Comparison of ENCODE assay signal across 10 mouse cellular contexts in the genomic region with DNA sequence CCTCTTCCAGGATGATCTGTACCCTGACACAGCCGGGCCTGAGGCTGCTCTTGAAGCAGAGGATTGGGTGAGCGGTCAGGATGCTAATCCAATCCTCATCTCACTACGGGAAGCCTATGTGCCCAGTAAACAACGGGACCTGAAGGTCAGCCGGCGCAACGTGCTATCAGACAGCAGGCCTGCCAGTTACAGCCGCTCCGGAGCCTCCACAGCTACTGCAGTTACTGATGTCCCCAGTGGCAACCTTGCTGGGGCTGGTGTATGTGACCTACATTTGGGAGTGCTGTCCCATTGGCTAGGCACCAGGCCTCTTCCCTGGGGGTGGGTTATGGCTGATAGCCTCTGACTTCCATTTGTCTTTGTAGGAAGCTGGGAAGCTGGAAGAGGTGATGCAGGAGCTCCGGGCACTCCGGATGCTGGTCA. TPM values are rescaled to one million over a fixed set of nuclear protein-coding genes. Genes with fewer than 3 reads are reported as not detected.
DNase-seq lines count a peak whose midpoint lies in the region; ATAC-seq and TF ChIP-seq lines count a peak whose summit lies in the region.
"Had no signal": no experiment of that assay in that cellular context is flagged by ENCODE, and none has a peak within 500 bp of the region (broad histone marks: within the 10 kb centered on the region; RNA-seq: fewer than 3 reads in every experiment).

TSS of gene Ptprcap (plus strand) at position 373 of the 423 bp plus-strand sequence.

- H3K4me2 ChIP-seq in kidney, embryonic 15.5 days = no peak within 1 kb of the TSS
- H3K4me2 ChIP-seq in liver, embryonic 14.5 days (ENCODE audit: low read depth) = no peak within 1 kb of the TSS; the same call in 1 of the 2 replicates
- H3K4me2 ChIP-seq: stomach, embryonic 15.5 days had no signal

- WGBS in kidney, embryonic 15.5 days = 77% methylated on average over 11 of the region's 11 CpGs
- 73% methylated on average over 11 of the region's 11 CpGs for WGBS in liver, embryonic 14.5 days (ENCODE audit: insufficient replicate concordance)

- no peak for DNase-seq in kidney, adult 8-10 months
- DNase-seq in MN1 (ENCODE audit: low spot score) = peak; percentile 51
- DNase-seq in cerebellum, postnatal 14 days = peak; percentile 68 to 78
- no peak for DNase-seq in liver, embryonic 14.5 days (ENCODE audit: low read depth in 3 of 3, low spot score in 3 of 3)
- DNase-seq in adrenal gland, adult 8-10 months = no peak
- no peak for DNase-seq in left cerebral cortex, postnatal 36 days (ENCODE audit: low spot score in 2 of 2)
- DNase-seq in urinary bladder, postnatal 4 days (ENCODE audit: low spot score in 2 of 2) = no peak

- peaks cover 70% of the 10 kb centered on the region for H3K36me3 ChIP-seq in kidney, embryonic 15.5 days
- peaks cover 9% of the 10 kb centered on the region for H3K36me3 ChIP-seq in liver, embryonic 14.5 days (replicated peaks; ENCODE audit: control insufficient read depth, insufficient read depth, low read depth)

- H3K9me3 ChIP-seq in kidney, embryonic 15.5 days (replicated peaks) = no peaks in the 10 kb centered on the region
- no peaks in the 10 kb centered on the region for H3K9me3 ChIP-seq in liver, embryonic 14.5 days (ENCODE audit: control insufficient read depth, low read length)
- H3K9me3 ChIP-seq: stomach, embryonic 15.5 days had no signal

- H3K4me3 ChIP-seq in kidney, embryonic 15.5 days (replicated peaks) = no peak within 1 kb of the TSS
- H3K4me3 ChIP-seq in liver, embryonic 14.5 days (ENCODE audit: insufficient read depth in 1 of 2, low read depth in 2 of 2, low read length in 2 of 2) = no peak within 1 kb of the TSS
- H3K4me3 ChIP-seq: erythroblast, embryonic 14.5 days; stomach, embryonic 15.5 days had no signal

- intact Hi-C loops in left cerebral cortex, postnatal 36 days (cut with DNase I) = no loop called here

- no peak for TF ChIP-seq EP300 in liver, embryonic 14.5 days (IDR thresholded peaks at IDR 0.05; ENCODE audit: low read depth)

- 0 out of 2 replicates have a peak within 1 kb of the TSS, but pooled peaks have one; percentile 55 for H3K27ac ChIP-seq in kidney, embryonic 15.5 days
- H3K27ac ChIP-seq in liver, embryonic 14.5 days = no peak within 1 kb of the TSS
- H3K27ac ChIP-seq: stomach, embryonic 15.5 days had no signal

- TF ChIP-seq CTCF in liver, embryonic 14.5 days (IDR thresholded peaks at IDR 0.05; ENCODE audit: low read depth) = 0 out of 2 replicates have a peak, but pooled peaks have one; percentile 1

- no peak within 1 kb of the TSS for H3K9ac ChIP-seq in kidney, embryonic 15.5 days
- H3K9ac ChIP-seq in liver, embryonic 14.5 days (replicated peaks) = no peak within 1 kb of the TSS; the same call in 1 of the 2 replicates
- H3K9ac ChIP-seq: stomach, embryonic 15.5 days had no signal

- peaks cover 48% of the 10 kb centered on the region for H3K4me1 ChIP-seq in kidney, embryonic 15.5 days
- H3K4me1 ChIP-seq in liver, embryonic 14.5 days (replicated peaks; ENCODE audit: control insufficient read depth in 2 of 2, insufficient read depth in 2 of 2, low read length in 1 of 2) = peaks cover 0 to 5% of the 10 kb centered on the region in 2 experiments

- H3K27me3 ChIP-seq in kidney, embryonic 15.5 days = no peaks in the 10 kb centered on the region
- H3K27me3 ChIP-seq in liver, embryonic 14.5 days (ENCODE audit: control insufficient read depth, insufficient read depth, low read length) = no peaks in the 10 kb centered on the region
- H3K27me3 ChIP-seq: stomach, embryonic 15.5 days had no signal

- ATAC-seq in kidney, embryonic 15.5 days (replicated peaks; ENCODE audit: low FRiP score) = no peak
- no peak for ATAC-seq in liver, embryonic 14.5 days (ENCODE audit: insufficient read depth)

RNA-seq across cellular contexts. Expression of gene Ptprcap, which starts in this region (rescaled TPM):
- polyA plus RNA-seq in kidney, embryonic 15.5 days (2015; fragmentation: Nextera tagmentation; extraction: Ambion mirVana) = 0.42 and 1.2 TPM in 2 replicates
- polyA plus RNA-seq in liver, embryonic 14.5 days (2012; rRNA removed) = 12.5 and 16.3 TPM in 2 replicates
- 14.4 and 17.0 TPM in 2 replicates for polyA plus RNA-seq in liver, embryonic 14.5 days (2014; fragmentation: Nextera tagmentation; extraction: Ambion mirVana)
- 1 to 10 TPM; 2.2 to 4.4 (median 3.4) TPM for total RNA-seq in adrenal gland, adult 8-10 months (2022)
- total RNA-seq in left cerebral cortex, postnatal 36 days (2021) = 1 to 10 TPM; 1.3 to 1.8 TPM

Comparison
In these comparisons a context has a peak if more than half of its experiments do, and no peak if none do; other contexts are left out.
1. DNase-seq: peak in MN1 (single experiment) and cerebellum, postnatal 14 days (2 of 2); none in kidney, adult 8-10 months (0 of 2), liver, embryonic 14.5 days (0 of 3), adrenal gland, adult 8-10 months (single experiment), left cerebral cortex, postnatal 36 days (0 of 2) and urinary bladder, postnatal 4 days (0 of 2).